Mouse (Mus musculus): ENCODE measurements around the gene Clnk.

DNA sequence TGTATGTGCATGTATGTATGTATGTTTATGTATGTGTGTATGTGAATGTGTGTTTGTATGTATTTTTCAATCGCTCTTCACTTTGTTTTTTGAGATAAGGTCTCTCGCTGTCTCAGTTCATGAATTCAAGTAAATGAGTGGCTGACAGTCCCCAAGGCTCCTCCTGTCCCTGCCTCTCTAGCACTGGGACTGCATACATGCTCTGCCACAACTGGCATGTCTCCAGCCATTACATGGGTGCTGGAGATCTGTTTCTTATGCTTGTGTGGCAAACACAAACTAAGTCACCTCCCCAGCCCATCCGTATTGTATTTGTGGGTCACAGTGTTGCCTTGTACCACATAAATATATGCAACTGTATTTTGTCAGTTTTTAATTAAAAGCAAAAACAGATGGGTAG, 3.7 kb downstream of the Clnk start:
- no peak for TF ChIP-seq CTCF (conservative IDR thresholded peaks at IDR 0.05; ENCODE audit: insufficient read depth, insufficient read length, low read depth, low read length)
- TF ChIP-seq POLR2A (IDR thresholded peaks at IDR 0.05; ENCODE audit: low read depth, low read length), result no peak

Data from kidney, adult 2 months (tissue).